ENCODE assay signal across 9 mouse cellular contexts in the genomic region with DNA sequence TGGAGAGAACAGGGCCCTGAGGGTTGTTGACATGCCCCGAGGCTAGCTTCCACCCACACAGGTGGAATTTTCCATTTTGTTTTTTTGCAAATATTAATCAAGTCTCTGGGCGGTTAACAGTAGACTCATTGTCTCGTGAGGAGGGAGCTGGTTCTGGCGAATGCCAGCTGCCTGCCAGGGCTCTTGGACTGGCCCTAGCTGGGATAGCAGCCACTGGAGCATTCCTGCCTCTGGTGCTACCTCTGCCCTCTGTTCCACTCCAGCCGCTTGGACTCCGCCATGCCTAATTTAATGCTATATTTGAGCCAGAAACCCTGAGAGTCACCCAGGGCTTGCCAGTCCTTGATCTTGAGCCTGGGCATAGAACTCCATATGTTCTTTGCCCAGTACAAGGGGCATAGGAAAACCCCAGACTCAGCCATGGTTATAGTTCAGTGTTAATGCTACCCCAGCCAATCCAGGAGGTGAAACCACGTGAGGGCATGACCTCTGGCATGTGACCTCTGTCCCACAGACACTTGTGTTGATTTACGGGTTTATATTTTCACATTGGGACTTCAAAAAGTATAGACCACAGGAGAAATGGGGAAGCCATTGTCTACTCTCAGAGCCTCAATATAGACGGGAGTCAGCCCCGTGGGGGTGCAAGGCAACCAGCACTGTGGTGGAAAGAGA. TPM values are rescaled to one million over a fixed set of nuclear protein-coding genes. Genes with fewer than 3 reads are reported as not detected.
DNase-seq lines count a peak whose midpoint lies in the region; ATAC-seq and TF ChIP-seq lines count a peak whose summit lies in the region.
"Had no signal": no experiment of that assay in that cellular context is flagged by ENCODE, and none has a peak within 500 bp of the region (broad histone marks: within the 10 kb centered on the region; RNA-seq: fewer than 3 reads in every experiment).

No protein-coding gene starts in this region.

- peaks cover 13% of the 10 kb centered on the region; the same call in 1 of the 2 replicates for H3K27me3 ChIP-seq in embryonic facial prominence, embryonic 14.5 days (replicated peaks; ENCODE audit: control insufficient read depth, insufficient read depth, low read length)
- H3K27me3 ChIP-seq in embryonic facial prominence, embryonic 10.5 days (replicated peaks; ENCODE audit: low read depth, poor library complexity, severe bottlenecking) = peaks cover 45% of the 10 kb centered on the region
- peaks cover 23% of the 10 kb centered on the region for H3K27me3 ChIP-seq in lung, embryonic 14.5 days (ENCODE audit: insufficient read depth, low read length)
- peaks cover 12% of the 10 kb centered on the region for H3K27me3 ChIP-seq in embryonic facial prominence, embryonic 15.5 days

- DNase-seq in embryonic facial prominence, embryonic 14.5 days (ENCODE audit: low spot score) = no peak
- DNase-seq in embryonic facial prominence, embryonic 10.5 days (ENCODE audit: low spot score) = no peak
- DNase-seq in lung, embryonic 14.5 days = peak; percentile 5
- DNase-seq in lung, postnatal 36 days = no peak
- DNase-seq in layer of hippocampus, postnatal 36 days = peak; percentile 31 to 57
- no peak for DNase-seq in thymus, postnatal 0 days (ENCODE audit: low spot score)
- no peak for DNase-seq in right cerebral cortex, adult 2 months (ENCODE audit: low spot score in 2 of 2)

- WGBS in embryonic facial prominence, embryonic 14.5 days = 70% methylated on average over 10 of the region's 10 CpGs
- 85% methylated on average over 10 of the region's 10 CpGs for WGBS in embryonic facial prominence, embryonic 10.5 days
- 68% methylated on average over 10 of the region's 10 CpGs for WGBS in lung, embryonic 14.5 days
- 74% methylated on average over 10 of the region's 10 CpGs for WGBS in embryonic facial prominence, embryonic 15.5 days

- no peak overlapping the region for H3K4me2 ChIP-seq in embryonic facial prominence, embryonic 14.5 days (ENCODE audit: low read depth, low read length)
- H3K4me2 ChIP-seq in lung, embryonic 14.5 days = no peak overlapping the region
- no peak overlapping the region for H3K4me2 ChIP-seq in embryonic facial prominence, embryonic 15.5 days (replicated peaks)

- ATAC-seq in embryonic facial prominence, embryonic 14.5 days (ENCODE audit: low read depth) = peak; percentile 46; the same call in 1 of the 2 replicates
- ATAC-seq in lung, embryonic 14.5 days (ENCODE audit: insufficient read depth) = no peak
- ATAC-seq in embryonic facial prominence, embryonic 15.5 days (ENCODE audit: insufficient number of reproducible peaks, low FRiP score, low TSS enrichment, low read depth) = no peak

- H3K27ac ChIP-seq in embryonic facial prominence, embryonic 14.5 days (replicated peaks; ENCODE audit: low read depth, low read length) = 0 out of 2 replicates have a peak overlapping the region, but pooled peaks have one; percentile 18
- no peak overlapping the region for H3K27ac ChIP-seq in embryonic facial prominence, embryonic 10.5 days (replicated peaks)
- H3K27ac ChIP-seq in lung, embryonic 14.5 days (ENCODE audit: low read depth) = no peak overlapping the region
- peak overlapping the region; percentile 12; the same call in 1 of the 2 replicates for H3K27ac ChIP-seq in embryonic facial prominence, embryonic 15.5 days (replicated peaks)

- H3K4me1 ChIP-seq in embryonic facial prominence, embryonic 14.5 days (ENCODE audit: control insufficient read depth, insufficient read depth, low read length) = peaks cover 8% of the 10 kb centered on the region; the same call in 1 of the 2 replicates
- H3K4me1 ChIP-seq in embryonic facial prominence, embryonic 10.5 days = peaks cover 25% of the 10 kb centered on the region
- H3K4me1 ChIP-seq in lung, embryonic 14.5 days (ENCODE audit: insufficient read depth) = no peaks in the 10 kb centered on the region
- peaks cover 34% of the 10 kb centered on the region for H3K4me1 ChIP-seq in embryonic facial prominence, embryonic 15.5 days

- no peak overlapping the region for H3K9ac ChIP-seq in embryonic facial prominence, embryonic 14.5 days (ENCODE audit: low read depth, low read length)
- no peak overlapping the region for H3K9ac ChIP-seq in lung, embryonic 14.5 days
- no peak overlapping the region for H3K9ac ChIP-seq in embryonic facial prominence, embryonic 15.5 days

- H3K4me3 ChIP-seq in embryonic facial prominence, embryonic 14.5 days (ENCODE audit: low read depth, low read length) = no peak overlapping the region
- no peak overlapping the region for H3K4me3 ChIP-seq in embryonic facial prominence, embryonic 10.5 days
- no peak overlapping the region for H3K4me3 ChIP-seq in lung, embryonic 14.5 days (ENCODE audit: low read depth, low read length)
- H3K4me3 ChIP-seq in embryonic facial prominence, embryonic 15.5 days (replicated peaks) = no peak overlapping the region

- TF ChIP-seq CTCF in lung, embryonic 14.5 days (IDR thresholded peaks at IDR 0.05; ENCODE audit: low read depth) = no peak

- H3K9me3 ChIP-seq in embryonic facial prominence, embryonic 14.5 days (ENCODE audit: control insufficient read depth, low read length) = no peaks in the 10 kb centered on the region
- no peaks in the 10 kb centered on the region for H3K9me3 ChIP-seq in embryonic facial prominence, embryonic 10.5 days
- no peaks in the 10 kb centered on the region for H3K9me3 ChIP-seq in lung, embryonic 14.5 days (ENCODE audit: low read depth, low read length)
- H3K9me3 ChIP-seq in embryonic facial prominence, embryonic 15.5 days (replicated peaks) = no peaks in the 10 kb centered on the region

- no peaks in the 10 kb centered on the region for H3K36me3 ChIP-seq in embryonic facial prominence, embryonic 14.5 days (ENCODE audit: control insufficient read depth, insufficient read depth, low read length)
- no peaks in the 10 kb centered on the region for H3K36me3 ChIP-seq in embryonic facial prominence, embryonic 10.5 days (replicated peaks)
- H3K36me3 ChIP-seq in lung, embryonic 14.5 days (ENCODE audit: insufficient read depth) = no peaks in the 10 kb centered on the region
- no peaks in the 10 kb centered on the region for H3K36me3 ChIP-seq in embryonic facial prominence, embryonic 15.5 days

RNA-seq across cellular contexts. Expression of gene Chdh, which starts 3.2 kb away (rescaled TPM):
- 0.70 and 1.0 TPM in 2 replicates for polyA plus RNA-seq in embryonic facial prominence, embryonic 14.5 days (2014; fragmentation: Nextera tagmentation; extraction: Ambion mirVana)
- 0.05 and 0.17 TPM in 2 replicates for polyA plus RNA-seq in embryonic facial prominence, embryonic 10.5 days (2016; fragmentation: Nextera tagmentation; extraction: Ambion mirVana)
- polyA plus RNA-seq in lung, embryonic 14.5 days (2014; fragmentation: Nextera tagmentation; extraction: Ambion mirVana) = 0.78 and 1.1 TPM in 2 replicates
- 1.6 and 1.7 TPM in 2 replicates for polyA plus RNA-seq in embryonic facial prominence, embryonic 15.5 days (2015; fragmentation: Nextera tagmentation; extraction: Ambion mirVana)
- total RNA-seq in layer of hippocampus, postnatal 36 days (2021) = 1 to 10 TPM; 2.0 to 2.7 TPM
- polyA plus RNA-seq in thymus, postnatal 0 days (2015; fragmentation: Nextera tagmentation; extraction: Ambion mirVana) = 8.2 and 10.1 TPM in 2 replicates
- polyA plus RNA-seq: embryonic facial prominence, embryonic 11.5 days had no signal

RNA-seq across cellular contexts. Expression of gene Il17rb, which starts 3.3 kb away (rescaled TPM):
- polyA plus RNA-seq in embryonic facial prominence, embryonic 14.5 days (2014; fragmentation: Nextera tagmentation; extraction: Ambion mirVana) = 1.2 and 1.4 TPM in 2 replicates
- polyA plus RNA-seq in embryonic facial prominence, embryonic 10.5 days (2016; fragmentation: Nextera tagmentation; extraction: Ambion mirVana) = 1.1 and 1.6 TPM in 2 replicates
- 1.3 TPM in 2 replicates for polyA plus RNA-seq in lung, embryonic 14.5 days (2014; fragmentation: Nextera tagmentation; extraction: Ambion mirVana)
- polyA plus RNA-seq in embryonic facial prominence, embryonic 15.5 days (2015; fragmentation: Nextera tagmentation; extraction: Ambion mirVana) = 2.2 TPM in 2 replicates
- total RNA-seq in layer of hippocampus, postnatal 36 days (2021) = 1 to 10 TPM; 1.2 to 1.5 TPM
- polyA plus RNA-seq in thymus, postnatal 0 days (2015; fragmentation: Nextera tagmentation; extraction: Ambion mirVana) = 22.9 and 27.9 TPM in 2 replicates

RNA-seq across cellular contexts. Expression of gene Actr8, which starts 33.9 kb away (rescaled TPM):
- polyA plus RNA-seq in embryonic facial prominence, embryonic 14.5 days (2014; fragmentation: Nextera tagmentation; extraction: Ambion mirVana) = 43.9 and 49.1 TPM in 2 replicates
- 81.4 and 86.9 TPM in 2 replicates for polyA plus RNA-seq in embryonic facial prominence, embryonic 10.5 days (2016; fragmentation: Nextera tagmentation; extraction: Ambion mirVana)
- polyA plus RNA-seq in lung, embryonic 14.5 days (2014; fragmentation: Nextera tagmentation; extraction: Ambion mirVana) = 56.6 and 59.4 TPM in 2 replicates
- polyA plus RNA-seq in embryonic facial prominence, embryonic 15.5 days (2015; fragmentation: Nextera tagmentation; extraction: Ambion mirVana) = 62.2 and 67.7 TPM in 2 replicates
- 10 to 100 TPM; 74.0 to 80.7 TPM for total RNA-seq in layer of hippocampus, postnatal 36 days (2021)
- 53.9 and 58.7 TPM in 2 replicates for polyA plus RNA-seq in thymus, postnatal 0 days (2015; fragmentation: Nextera tagmentation; extraction: Ambion mirVana)

RNA-seq across cellular contexts. Expression of gene Selenok, which starts 43.9 kb away (rescaled TPM):
- 255 and 266 TPM in 2 replicates for polyA plus RNA-seq in embryonic facial prominence, embryonic 14.5 days (2014; fragmentation: Nextera tagmentation; extraction: Ambion mirVana)
- polyA plus RNA-seq in embryonic facial prominence, embryonic 10.5 days (2016; fragmentation: Nextera tagmentation; extraction: Ambion mirVana) = 260 and 274 TPM in 2 replicates
- polyA plus RNA-seq in lung, embryonic 14.5 days (2014; fragmentation: Nextera tagmentation; extraction: Ambion mirVana) = 189 and 209 TPM in 2 replicates
- polyA plus RNA-seq in embryonic facial prominence, embryonic 15.5 days (2015; fragmentation: Nextera tagmentation; extraction: Ambion mirVana) = 318 and 334 TPM in 2 replicates
- total RNA-seq in layer of hippocampus, postnatal 36 days (2021) = 100 to 1,000 TPM; 117 to 121 TPM
- polyA plus RNA-seq in thymus, postnatal 0 days (2015; fragmentation: Nextera tagmentation; extraction: Ambion mirVana) = 345 and 371 TPM in 2 replicates

Comparison
In these comparisons a context has a peak if more than half of its experiments do, and no peak if none do; other contexts are left out.
1. DNase-seq: peak in lung, embryonic 14.5 days (single experiment) and layer of hippocampus, postnatal 36 days (2 of 2); none in embryonic facial prominence, embryonic 14.5 days (single experiment), embryonic facial prominence, embryonic 10.5 days (single experiment), lung, postnatal 36 days (single experiment), thymus, postnatal 0 days (single experiment) and right cerebral cortex, adult 2 months (0 of 2).
2. H3K27ac ChIP-seq: peak in embryonic facial prominence, embryonic 14.5 days (single experiment) and embryonic facial prominence, embryonic 15.5 days (single experiment); none in embryonic facial prominence, embryonic 10.5 days (single experiment) and lung, embryonic 14.5 days (single experiment).